Mouse (Mus musculus) ES-Bruce4 (cell line): ENCODE measurements at regions not wholly inside any gene's neighbourhood (a gene's known extent, or its start where the extent isn't known, plus 50 kb on each side); places are given as distances from the start of the nearest gene placed in this dataset.

Experiments used
- H3K27ac ChIP-seq: 2 replicates; pipeline ENCODE4 v1.5.1; 2012; ENCODE audit warnings: low read length, inconsistent platforms; ENCODE audit not compliant: insufficient read depth
- H3K27me3 ChIP-seq: 2 replicates; pipeline ENCODE4 v1.6.1; 2012; ENCODE audit warnings: mild to moderate bottlenecking, low read length, inconsistent platforms; ENCODE audit not compliant: control insufficient read depth, poor library complexity, insufficient read depth, severe bottlenecking
- H3K36me3 ChIP-seq: 2 replicates; pipeline ENCODE4 v1.6.1; 2012; ENCODE audit warnings: inconsistent platforms, mild to moderate bottlenecking, low read length, moderate library complexity; ENCODE audit not compliant: control insufficient read depth, poor library complexity, insufficient read depth, severe bottlenecking
- H3K4me1 ChIP-seq: one replicate; pipeline ENCODE4 v1.8.1; 2011; ENCODE audit warnings: low read length; ENCODE audit not compliant: control insufficient read depth, insufficient read depth
- H3K4me3 ChIP-seq: 2 replicates; pipeline ENCODE4 v1.5.1; 2011; ENCODE audit warnings: low read depth, mild to moderate bottlenecking, low read length
- H3K9ac ChIP-seq: 2 replicates; pipeline ENCODE4 v1.6.1; 2012; ENCODE audit warnings: low read depth, mild to moderate bottlenecking, inconsistent platforms; ENCODE audit not compliant: poor library complexity, severe bottlenecking
- H3K9me3 ChIP-seq: replicated peaks from 2 replicates; pipeline ENCODE4 v1.6.1; 2012; ENCODE audit warnings: mild to moderate bottlenecking, low read length, inconsistent platforms; ENCODE audit not compliant: control insufficient read depth, poor library complexity, insufficient read depth, severe bottlenecking
- CTCF ChIP-seq: IDR thresholded peaks from one replicate; pipeline ENCODE4 v1.8.1; 2011; ENCODE audit warnings: low read depth, low read length
- EP300 ChIP-seq: IDR thresholded peaks from 2 replicates; pipeline ENCODE4 v1.6.1; 2011; ENCODE audit warnings: low read depth, low read length; ENCODE audit not compliant: insufficient read depth
- POLR2A ChIP-seq: IDR thresholded peaks from one replicate; pipeline ENCODE4 v1.8.1; 2011; ENCODE audit warnings: low read length; ENCODE audit not compliant: insufficient read depth

DNA sequence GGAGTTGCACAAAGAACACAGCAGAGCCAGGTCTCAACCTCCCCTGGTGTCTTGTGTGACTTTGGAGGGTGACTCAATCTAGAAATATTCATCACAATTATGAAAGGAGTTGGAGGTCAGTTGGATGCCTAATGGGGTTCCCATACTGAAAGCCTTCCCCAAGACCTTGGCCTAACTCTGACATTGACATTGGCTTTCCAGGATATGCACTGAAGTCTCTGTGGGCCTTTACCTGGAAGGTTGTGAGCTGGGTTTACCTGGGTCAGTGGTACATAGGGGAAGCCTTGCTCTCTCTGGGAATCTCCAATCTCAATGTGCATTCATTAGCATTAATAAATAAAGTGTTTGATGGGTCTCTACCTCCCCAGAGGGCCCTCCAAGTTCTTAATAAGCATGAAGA, 98.5 kb upstream of the Twist2 start:
- TF ChIP-seq POLR2A (no peak), CTCF (no peak), EP300 (no peak)
- Histone ChIP-seq H3K9me3 (no peaks in the 10 kb centered on the region), H3K4me1 (no peaks in the 10 kb centered on the region)

GRCm38 (mm10) chr1:91705451-91705850, 95.8 kb upstream of the Twist2 start:
- H3K4me1 ChIP-seq = no peaks in the 10 kb centered on the region
- H3K27me3 ChIP-seq = no peaks in the 10 kb centered on the region
- no peaks in the 10 kb centered on the region for H3K9me3 ChIP-seq
- no peak overlapping the region for H3K4me3 ChIP-seq
- no peak overlapping the region for H3K27ac ChIP-seq
- H3K9ac ChIP-seq = no peak overlapping the region
- no peak for TF ChIP-seq POLR2A
- TF ChIP-seq CTCF = no peak
- no peak for TF ChIP-seq EP300
- no peaks in the 10 kb centered on the region for H3K36me3 ChIP-seq

More for the DNA sequence above, 98.5 kb upstream of the Twist2 start:
- Histone ChIP-seq H3K27ac (no peak overlapping the region), H3K27me3 (no peaks in the 10 kb centered on the region), H3K4me3 (no peak overlapping the region), H3K36me3 (no peaks in the 10 kb centered on the region), H3K9ac (no peak overlapping the region)

DNA sequence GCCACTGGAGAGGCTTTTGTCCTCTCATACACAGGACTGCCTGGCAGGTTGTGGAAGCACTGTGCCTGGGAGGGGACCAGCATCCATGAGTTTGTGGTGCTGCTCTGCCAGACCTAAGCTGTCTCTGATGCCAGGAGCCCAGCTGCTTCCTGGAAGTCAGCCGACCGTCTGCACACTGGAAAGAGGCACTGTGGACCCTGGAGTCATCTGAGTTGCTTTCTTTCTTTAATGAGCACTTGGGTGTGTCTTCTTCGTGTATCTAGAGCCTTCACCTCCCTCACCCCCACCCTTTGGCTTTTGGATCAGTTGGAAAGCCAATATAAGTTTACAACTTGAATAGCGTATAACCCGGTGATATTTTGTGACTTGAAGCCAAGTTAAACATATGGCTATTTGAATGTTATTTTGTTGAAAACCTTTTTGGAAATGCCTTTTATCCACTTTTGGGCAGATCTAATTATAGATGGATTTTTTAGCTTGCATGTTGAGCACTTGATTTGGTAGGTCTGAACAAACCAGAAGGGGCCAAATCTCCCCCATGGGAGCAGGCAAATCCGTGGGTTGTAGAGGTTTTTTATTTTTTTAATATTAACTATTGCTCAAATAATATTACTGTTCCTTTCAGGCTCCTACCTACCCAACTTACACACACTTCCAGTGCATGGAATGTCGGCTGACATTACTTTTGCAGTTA, 92.6 kb upstream of the Twist2 start:
- TF ChIP-seq EP300 (no peak), POLR2A (no peak), CTCF (no peak)
- no peak overlapping the region for H3K9ac ChIP-seq
- H3K27me3 ChIP-seq = no peaks in the 10 kb centered on the region
- no peaks in the 10 kb centered on the region for H3K4me1 ChIP-seq
- H3K4me3 ChIP-seq = no peak overlapping the region
- no peaks in the 10 kb centered on the region for H3K36me3 ChIP-seq
- no peak overlapping the region for H3K27ac ChIP-seq
- H3K9me3 ChIP-seq = no peaks in the 10 kb centered on the region

- Histone ChIP-seq H3K9me3 (no peaks in the 10 kb centered on the region), H3K36me3 (no peaks in the 10 kb centered on the region), H3K4me3 (no peak overlapping the region), H3K27ac (no peak overlapping the region), H3K9ac (no peak overlapping the region), H3K27me3 (no peaks in the 10 kb centered on the region), H3K4me1 (no peaks in the 10 kb centered on the region)
- no peak for TF ChIP-seq POLR2A
- no peak for TF ChIP-seq EP300
Observed at GRCm38 (mm10) chr1:91709244-91709600, 92.0 kb upstream of the Twist2 start.

GRCm38 (mm10) chr1:91713131-91713530, 88.1 kb upstream of the Twist2 start:
- Histone ChIP-seq H3K27me3 (no peaks in the 10 kb centered on the region), H3K9me3 (no peaks in the 10 kb centered on the region), H3K4me1 (no peaks in the 10 kb centered on the region), H3K36me3 (no peaks in the 10 kb centered on the region), H3K9ac (no peak overlapping the region), H3K4me3 (no peak overlapping the region), H3K27ac (no peak overlapping the region)
- TF ChIP-seq POLR2A (no peak), EP300 (no peak), CTCF (no peak)

DNA sequence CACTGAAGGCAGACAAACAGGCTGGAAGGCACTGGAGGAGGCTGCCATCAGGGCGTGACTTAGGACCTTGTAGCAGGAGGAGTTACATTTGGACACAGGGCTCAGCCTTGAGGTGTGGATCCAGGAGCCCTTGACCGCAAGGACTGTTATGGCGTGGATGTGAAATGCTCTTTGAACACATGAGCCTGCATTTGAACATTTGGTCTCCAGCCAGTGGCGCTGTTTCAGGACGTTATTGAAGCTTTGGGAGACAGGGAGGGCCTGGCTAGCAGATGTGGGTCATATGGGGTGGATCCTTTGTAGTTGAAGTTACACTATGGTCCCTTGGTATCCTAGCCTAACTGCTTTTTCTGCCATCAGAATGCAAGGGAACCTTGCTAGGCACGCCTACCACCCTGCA, 87.0 kb upstream of the Twist2 start:
- TF ChIP-seq EP300 (no peak), CTCF (no peak), POLR2A (no peak)
- no peak overlapping the region for H3K27ac ChIP-seq
- no peaks in the 10 kb centered on the region for H3K27me3 ChIP-seq
- H3K4me1 ChIP-seq = no peaks in the 10 kb centered on the region
- H3K9ac ChIP-seq = no peak overlapping the region
- H3K36me3 ChIP-seq = no peaks in the 10 kb centered on the region
- no peaks in the 10 kb centered on the region for H3K9me3 ChIP-seq
- no peak overlapping the region for H3K4me3 ChIP-seq
